Mouse (Mus musculus) neutrophil, adult 65 days (primary cell): ENCODE measurements around the gene Tram2. TPM values are rescaled to one million over a fixed set of nuclear protein-coding genes. Genes with fewer than 3 reads are reported as not detected.

Source experiments
- total RNA-seq: library from RNA; stranded (reverse); gene quantifications from 2 replicates; pipeline ENCODE4 v1.2.4, GENCODE M21; 2023

The Tram2 gene
- 15.4 and 21.6 TPM in 2 replicates for total RNA-seq

GRCm38 (mm10) chr1:21079217-21079773 lies at the start of gene Tram2:
Gene Tram2, minus strand, starts transcription at chr1:21079229.

DNA sequence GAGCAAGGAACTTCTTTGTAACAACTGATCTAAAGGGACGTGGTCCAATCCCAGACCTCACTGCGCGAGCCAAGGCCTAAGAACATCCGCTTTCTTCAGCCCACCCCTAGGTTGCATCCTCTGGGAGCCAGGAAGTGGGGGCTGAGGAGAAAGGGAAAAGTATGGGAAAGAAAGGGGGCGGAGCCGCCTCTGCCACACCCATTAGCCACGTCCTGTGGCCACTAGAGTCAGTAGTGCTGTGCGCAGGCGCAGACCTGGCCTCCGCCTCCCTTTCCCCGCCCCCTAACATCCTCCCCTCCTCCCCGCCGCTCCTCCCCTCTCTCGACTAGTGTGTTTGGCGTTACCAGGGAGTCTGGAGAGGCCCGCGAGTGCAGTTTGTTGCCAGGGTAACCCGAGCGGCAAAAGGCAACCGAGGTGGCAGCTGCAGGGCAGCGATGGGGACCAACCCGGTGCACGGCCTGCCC lies 127.7 kb downstream of the Tram2 start, which contains the start of gene Efhc1:
Efhc1 (plus strand) TSS at position 327 of the 464 bp plus-strand sequence.

Other genes with a start within 250 kb of the Tram2 start
- gene Paqr8, start 188.6 kb downstream of the Tram2 start, total RNA-seq, result 0.09 and 0.38 TPM in 2 replicates
- gene Efhc1, start 127.6 kb downstream of the Tram2 start, total RNA-seq, result 0.25 and 0.28 TPM in 2 replicates
- not detected in 2 replicates for gene Tmem14a, start 139.3 kb upstream of the Tram2 start, total RNA-seq
- 0.69 TPM in 1 of 2 replicates, not detected in the other for gene Gsta3, start 161.4 kb upstream of the Tram2 start, total RNA-seq